Mouse (Mus musculus) left cerebral cortex, adult 18-20 months (tissue): ENCODE results near the gene Armh4. TPM values are rescaled to one million over a fixed set of nuclear protein-coding genes. Genes with fewer than 3 reads are reported as not detected.
"Not testable (repeated sequence)": the region's sequence is repeated elsewhere in the genome, so short reads cannot be mapped to it uniquely, and the experiment has no call there.

Experiments
- DNase-seq, 2 experiments: peaks; one replicate each; pipeline ENCODE4 v3.0.0; 2021 to 2022; ENCODE audit warnings: low spot score in 2 of 2, mixed read lengths in 1 of 2
- long read RNA-seq, 2 experiments: library from polyadenylated mRNA; stranded (forward); transcript quantifications; one replicate each; pipeline ENCODE4 v2.0.0; 2021
- total RNA-seq, 2 experiments: library from RNA; stranded (reverse); gene quantifications; 2 replicates each; pipeline ENCODE4 v1.2.3; 2021

The Armh4 gene
- 10 to 100 TPM; 23.9 to 29.3 TPM for total RNA-seq
- long read RNA-seq, experiment 1, full-length matches to known transcripts: 34 of 40 reads
- long read RNA-seq, experiment 1, partial matches to known transcripts: 6 of 40 reads
- long read RNA-seq, experiment 1, other reads (novel, unspliced or antisense): 0 of 40 reads
- long read RNA-seq, experiment 2, full-length matches to known transcripts: 29 of 33 reads
- long read RNA-seq, experiment 2, partial matches to known transcripts: 0 of 33 reads
- long read RNA-seq, experiment 2, other reads (novel, unspliced or antisense): 4 of 33 reads

DNA sequence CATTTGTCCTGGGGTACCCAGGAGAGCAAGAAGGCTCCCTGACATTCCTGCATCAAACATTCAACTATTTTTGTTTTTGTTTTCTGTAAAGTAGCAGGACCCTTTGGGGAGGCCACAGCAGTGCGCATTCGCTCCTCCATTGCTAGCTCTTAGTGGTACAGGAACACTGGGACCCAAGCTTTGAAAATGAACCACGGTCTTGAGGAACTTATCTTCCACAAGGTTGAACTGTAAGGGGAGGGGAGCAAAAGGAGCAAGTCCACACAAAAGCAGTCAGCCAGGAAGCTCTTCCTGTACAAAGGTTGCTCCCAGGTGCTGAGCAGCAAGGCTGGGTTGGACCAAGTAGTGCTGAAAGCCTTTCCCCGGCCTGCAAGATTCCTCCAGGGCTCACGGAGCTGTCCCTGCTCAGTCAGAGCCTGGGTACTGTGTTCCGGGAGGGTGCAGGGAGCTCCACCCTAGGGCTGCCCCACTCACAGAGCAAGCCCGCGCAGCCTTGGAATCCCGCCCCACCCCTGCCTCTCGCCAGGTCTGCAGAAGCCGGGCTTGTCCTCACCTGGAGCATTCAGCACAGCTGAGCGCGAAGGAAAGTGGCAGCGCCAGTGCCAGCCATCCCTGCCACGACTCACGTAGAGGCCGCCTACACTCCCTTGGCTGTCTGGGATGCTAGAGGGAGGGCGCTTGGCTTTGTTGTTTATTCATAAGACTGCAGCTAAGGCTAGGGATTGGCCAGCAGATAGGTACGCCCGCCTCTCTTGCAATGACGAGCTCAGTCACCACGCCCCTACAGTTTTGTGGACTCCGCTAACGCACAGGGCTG, at the start of gene Armh4:
Gene Armh4 (minus strand): TSS at position 669 of the 817 bp plus-strand sequence.
- peak; percentile 80 to 87 for DNase-seq

DNA sequence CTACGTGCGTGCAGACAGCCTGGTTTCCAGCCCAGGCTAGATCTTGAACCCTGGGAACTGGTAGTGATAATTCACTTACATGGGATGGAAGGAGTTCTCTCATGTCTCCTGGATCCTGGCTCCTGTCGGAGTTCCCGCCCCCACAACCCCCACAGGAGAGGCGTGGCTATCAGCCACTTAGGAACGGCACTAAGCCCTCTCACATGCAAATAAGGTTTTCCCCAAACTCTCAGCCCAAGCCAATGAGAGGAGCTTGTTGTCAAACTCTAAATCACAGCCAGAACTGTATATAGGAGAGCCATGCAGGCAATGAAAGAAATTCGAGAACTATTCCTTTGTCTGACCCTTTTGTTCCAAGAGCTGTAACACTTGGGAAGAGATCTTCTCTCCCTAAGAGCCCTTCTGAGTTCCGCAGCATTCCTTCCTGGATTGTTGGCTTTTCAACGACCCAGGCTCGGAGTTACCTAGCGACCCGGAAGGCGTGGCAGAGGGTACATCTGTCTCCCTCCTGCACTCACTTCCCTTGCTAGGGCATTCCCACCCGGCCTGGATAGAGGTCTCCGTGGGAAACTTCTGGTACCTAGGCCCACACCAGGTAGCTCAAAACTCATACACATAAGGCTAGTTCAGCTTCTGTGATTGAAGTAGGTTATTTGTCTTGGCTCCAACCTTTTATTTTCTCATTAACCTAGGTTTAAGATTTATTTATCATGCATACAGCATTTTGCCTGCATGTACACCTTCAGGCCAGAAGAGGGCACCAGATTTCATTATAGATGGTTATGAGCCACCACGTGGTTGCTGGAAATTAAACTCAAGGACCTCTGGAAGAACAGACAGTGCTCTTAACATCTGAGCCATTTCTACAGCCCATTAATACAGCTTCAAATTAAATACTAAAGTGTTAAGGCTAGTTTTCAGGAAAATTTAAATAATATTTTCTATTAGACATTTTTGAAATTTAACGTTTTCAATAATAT, 46.3 kb upstream of the Armh4 start:
- no peak for DNase-seq

DNA sequence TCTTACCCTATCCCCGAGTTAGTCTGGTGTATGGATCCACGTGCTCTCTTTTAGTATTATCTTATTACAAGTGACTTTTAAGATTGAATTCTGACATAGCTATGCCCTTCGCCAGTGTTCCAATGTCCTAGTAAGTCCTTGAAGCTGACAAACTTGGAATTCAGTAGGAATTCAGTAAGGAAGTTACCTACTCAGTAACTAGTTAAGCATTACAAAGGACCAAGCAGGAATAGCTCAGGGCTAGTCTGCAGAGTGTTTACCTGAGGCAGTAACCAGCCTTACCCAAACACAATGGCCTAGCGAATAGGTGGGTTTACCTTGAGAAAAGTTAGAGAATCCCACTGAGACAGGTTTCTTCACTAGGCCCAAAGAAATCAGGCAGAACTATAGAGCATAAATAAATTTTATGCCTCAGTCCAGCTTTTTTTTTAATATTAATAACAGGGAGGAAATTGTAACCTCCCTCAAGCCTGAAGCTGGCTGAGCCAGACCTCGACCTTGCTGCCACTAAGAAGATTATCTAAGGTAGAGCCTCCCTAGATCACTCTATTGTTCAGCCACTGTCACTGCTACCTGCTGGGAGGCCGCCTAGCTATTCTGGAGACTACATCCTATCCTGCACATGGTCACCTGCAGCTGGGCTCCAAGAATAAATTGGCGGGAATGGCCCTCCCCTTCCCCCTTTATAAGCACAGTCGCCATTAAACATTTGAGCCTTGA, 36.7 kb upstream of the Armh4 start:
- not testable (repeated sequence) for DNase-seq

DNA sequence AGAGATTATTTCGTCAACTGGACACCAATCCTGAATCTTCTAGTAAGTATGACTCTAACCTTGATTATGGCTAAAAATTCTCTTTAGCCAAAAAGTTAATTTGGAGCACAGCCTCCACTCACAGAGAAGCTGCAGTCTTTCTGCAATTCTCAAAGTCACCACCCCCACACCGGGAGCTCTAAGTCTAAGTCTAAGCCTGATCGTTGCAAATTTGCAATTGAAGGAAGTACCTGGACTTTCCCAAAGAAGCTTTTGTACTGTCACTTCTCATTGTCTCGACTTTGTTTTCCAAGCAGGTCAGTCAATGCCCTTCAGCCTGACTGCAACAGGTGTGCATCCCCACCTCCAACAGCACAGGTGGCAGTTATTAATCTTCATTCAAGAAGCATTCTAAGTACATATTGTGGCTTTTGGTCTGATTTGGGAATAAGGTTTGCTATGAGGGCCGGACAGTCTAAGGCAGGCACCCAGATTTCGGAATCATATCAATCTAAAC, 35.6 kb upstream of the Armh4 start:
- DNase-seq: not testable (repeated sequence)

DNA sequence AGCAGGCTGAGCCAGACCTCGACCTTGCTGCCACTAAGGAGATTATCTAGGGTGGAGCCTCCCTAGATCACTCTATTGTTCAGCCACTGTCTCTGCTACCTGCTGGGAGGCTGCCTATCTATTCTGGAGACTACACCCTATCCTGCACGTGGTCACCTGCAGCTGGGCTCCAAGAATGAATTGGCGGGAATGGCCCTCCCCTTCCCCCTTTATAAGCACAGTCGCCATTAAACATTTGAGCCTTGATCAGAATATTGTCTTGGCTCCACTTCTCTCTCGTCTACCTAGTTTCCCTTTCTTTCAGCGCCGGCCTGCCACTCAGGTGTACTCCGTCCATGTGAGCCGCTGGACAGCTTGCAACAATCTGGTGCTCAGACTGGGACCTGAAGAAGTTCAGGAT, 29.8 kb upstream of the Armh4 start:
- DNase-seq: not testable (repeated sequence)

DNA sequence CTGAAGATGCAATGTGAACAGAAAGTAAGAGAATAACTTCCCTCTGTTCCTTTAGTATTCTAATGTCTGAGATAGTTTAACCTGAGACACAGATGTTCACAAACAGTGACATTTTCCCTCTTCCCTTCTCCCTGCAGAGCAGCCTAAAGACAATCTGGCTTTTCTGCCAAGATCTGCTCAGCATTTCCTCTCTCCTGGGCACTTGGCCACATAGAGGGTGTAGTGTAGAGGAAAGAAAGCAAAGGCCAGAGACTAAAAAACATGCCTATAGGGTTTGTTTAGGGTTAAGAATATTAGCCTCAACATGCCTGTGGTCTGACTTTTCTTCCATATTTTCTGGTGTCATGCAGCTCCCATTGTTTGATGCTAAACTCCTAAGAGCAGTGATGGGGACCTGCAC, 21.9 kb upstream of the Armh4 start:
- DNase-seq: not testable (repeated sequence)

DNA sequence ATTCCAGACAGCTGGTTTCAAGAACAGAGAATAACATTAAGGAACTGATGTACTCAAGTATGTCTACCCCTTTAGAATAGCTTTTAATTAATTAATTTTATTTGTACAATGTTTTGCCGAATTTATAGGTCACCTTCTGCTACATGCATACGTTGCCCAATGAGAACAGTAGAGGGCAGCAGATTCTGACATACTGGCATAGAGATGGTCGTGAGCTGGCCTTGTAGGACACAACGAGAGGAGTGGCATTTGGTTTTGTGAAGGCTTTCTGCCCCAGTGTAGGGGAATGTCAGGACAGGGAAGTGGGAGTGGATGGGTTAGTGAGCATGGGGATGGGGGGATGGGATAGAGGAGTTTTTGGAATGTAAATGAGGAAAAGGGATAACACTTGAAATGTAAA, 18.3 kb upstream of the Armh4 start:
- DNase-seq: peak; percentile 19 to 20

DNA sequence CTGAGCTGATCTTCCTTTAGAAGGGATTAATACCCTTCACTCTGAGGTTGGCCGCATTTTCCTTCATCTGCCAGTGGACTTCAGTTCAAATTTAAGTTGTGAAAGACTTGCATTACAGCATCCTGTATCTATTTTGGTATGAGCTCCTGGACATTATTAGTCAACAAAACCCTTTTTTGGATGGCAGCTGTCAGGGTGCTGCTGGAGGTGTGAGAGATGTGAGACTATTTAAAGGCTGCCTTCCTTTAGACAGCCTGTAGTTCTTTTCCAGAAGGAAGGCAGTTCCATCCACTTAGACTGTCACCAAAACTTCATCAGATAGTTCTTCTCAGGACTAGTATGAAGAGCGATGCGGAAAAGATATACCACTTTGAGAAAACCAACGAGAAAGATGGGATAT, 10.8 kb upstream of the Armh4 start:
- DNase-seq: no peak

DNA sequence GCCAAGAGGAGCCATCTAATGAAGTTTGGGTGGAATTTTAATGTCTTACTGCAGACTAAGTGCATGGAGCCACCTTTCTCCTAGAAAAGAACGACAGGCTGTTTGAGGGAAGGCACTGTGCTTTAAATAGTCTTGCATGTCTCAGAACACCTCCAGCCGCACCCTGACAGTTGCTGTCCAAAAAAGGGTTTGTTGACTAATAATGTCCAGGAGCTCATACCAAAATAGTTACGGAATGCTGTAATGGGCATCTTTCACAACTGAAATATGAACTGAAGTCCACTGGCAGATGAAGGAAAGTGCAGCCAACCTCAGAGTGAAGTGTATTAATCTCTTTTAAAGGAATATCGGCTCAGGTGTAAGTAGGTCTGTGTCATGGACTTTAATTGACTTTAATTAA, 7.4 kb upstream of the Armh4 start:
- no peak for DNase-seq

DNA sequence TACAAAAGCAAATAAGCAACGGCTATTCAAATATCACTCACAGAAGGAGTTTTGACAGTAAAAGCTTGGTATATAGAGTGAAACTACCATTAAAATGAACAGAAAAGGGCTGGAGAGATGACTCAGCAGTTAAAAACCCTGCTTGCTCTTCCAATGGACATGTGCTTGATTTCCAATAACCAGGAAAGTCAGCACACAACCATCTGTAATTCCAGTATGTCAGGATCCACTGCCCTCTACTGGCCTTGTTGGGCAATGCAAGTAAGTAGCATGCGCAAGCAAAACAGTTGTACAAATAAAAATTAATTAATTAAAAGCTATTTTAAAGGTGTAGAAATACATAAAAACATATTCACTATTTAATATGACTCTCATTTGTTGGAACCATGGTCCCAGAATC, 2.6 kb upstream of the Armh4 start:
- peak; percentile 66 to 72 for DNase-seq

DNA sequence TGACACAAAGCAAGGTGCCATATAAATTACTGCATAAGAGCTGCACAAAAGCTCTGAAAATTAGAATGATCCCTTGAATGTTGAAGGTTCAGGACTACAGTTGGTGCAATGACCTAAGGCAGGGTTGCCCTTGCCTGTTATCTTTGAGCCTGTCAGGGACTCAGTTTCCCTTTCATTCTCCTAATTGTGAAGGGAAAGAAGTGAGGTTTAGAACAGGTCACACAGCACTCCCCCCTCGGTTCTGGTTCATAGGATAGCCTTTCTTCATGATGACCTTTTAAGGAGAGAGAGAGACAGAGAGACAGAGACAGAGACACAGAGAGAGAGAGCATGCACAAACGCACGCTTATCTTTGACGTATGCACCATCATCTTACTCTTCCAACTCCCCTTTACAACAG, 683 bp upstream of the Armh4 start:
- no peak for DNase-seq

DNA sequence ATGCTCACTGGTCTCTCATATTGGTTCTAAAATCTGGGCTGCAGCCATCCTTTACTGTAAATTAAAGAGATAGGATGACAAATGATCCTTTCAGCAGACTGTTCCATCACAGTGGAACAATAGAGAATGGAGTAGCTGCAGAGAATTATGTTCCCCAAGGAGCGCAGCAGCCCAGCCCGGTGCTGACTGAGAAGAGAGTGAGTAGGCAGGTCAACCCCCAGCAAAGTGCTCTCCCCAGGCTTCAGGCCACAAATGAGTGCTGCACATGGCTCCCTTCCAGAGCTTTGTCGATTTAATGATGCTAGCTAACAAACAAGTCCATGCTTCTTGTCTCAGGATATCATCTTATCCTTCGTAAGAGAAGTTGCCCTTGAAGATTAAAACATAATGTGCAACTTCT, 2.8 kb downstream of the Armh4 start:
- no peak for DNase-seq

DNA sequence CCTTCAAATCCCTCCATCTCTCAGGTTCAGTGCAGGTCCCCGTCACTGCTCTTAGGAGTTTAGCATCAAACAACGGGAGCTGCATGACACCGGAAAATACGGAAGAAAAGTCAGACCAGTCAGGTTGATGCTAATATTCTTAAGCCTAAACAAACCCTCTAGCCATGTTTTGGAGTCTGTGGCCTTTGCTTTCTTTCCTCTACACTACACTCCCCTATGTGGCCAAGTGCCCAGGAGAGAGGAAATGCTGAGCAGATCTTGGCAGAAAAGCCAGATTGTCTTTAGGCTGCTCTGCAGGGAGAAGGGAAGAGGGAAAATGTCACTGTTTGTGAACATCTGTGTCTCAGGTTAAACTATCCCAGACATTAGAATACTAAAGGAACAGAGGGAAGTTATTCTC, 5.6 kb downstream of the Armh4 start:
- not testable (repeated sequence) for DNase-seq

DNA sequence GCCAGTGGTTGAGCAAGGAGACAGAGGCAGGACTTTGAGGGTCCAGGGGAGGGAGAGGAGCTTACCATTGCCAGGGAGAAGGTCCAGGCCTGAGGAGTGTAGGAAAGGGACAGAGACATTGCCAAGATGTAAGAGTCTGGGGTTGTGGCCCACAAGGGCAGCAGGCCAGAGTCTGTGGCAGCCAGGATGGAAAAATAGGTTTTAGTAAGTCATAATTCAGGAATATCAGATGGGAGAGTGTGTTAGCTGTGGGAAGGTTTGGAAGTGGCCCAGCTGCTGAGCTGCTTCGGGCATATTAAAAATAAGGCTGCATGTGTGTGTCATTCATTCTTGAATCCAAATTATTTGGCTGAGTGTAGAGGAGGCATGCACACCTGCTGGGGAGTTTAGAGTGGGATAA, 11.4 kb downstream of the Armh4 start:
- no peak for DNase-seq

DNA sequence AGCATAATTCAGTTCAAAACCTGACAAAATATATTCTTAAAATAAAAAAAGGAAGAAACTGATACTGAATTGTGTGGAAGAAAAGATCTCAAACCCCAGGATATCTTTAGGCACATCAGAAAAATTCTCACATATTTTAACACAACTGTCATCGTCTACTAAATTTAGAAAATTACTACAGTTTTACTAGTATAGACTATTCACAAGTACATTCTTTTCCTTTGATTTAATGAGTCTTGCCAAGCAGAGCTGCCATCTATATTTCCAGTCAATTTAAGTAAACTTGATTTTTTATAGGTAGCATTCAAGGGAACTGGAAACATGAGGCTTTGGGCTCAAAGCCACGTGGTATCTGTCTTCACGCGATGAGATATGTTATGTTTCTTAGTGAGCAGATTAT, 16.6 kb downstream of the Armh4 start:
- DNase-seq: no peak

DNA sequence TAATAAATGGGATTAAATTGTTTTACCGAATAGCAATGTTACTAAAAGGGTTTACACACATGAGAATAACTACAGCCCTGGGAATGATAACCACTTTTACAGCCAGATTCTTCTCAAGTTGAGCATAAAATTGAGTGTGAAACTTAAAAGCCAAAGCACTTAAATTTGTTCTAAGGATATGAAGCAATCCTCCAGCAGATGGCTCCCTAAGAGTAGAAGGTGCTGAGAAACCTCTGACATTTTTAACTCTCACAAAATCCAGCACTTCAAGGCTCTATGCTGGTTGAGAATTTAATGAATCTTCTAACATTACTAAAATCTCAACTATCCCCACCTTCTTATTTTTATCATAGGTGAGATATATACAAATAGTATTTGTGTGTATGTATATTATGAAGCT, 27.3 kb downstream of the Armh4 start:
- DNase-seq: no peak

DNA sequence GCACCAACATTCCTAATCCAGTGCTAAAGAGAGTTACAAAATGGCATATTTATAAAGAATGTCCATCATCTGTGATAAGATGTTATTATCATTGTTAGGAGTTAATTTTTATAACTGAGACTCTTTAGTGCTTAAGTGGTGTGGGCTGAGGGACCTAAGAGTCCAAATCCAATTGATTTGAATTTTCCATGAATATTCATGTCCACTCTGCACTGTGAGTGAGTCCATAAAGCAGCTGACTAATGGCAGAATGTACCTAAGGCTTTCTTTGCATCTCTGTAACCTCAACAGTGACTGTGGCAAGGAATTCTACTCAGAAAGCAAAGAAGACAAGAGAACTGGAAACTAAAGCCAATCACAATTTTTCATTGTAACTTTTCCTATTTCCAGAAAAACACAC, 30.6 kb downstream of the Armh4 start:
- no peak for DNase-seq

DNA sequence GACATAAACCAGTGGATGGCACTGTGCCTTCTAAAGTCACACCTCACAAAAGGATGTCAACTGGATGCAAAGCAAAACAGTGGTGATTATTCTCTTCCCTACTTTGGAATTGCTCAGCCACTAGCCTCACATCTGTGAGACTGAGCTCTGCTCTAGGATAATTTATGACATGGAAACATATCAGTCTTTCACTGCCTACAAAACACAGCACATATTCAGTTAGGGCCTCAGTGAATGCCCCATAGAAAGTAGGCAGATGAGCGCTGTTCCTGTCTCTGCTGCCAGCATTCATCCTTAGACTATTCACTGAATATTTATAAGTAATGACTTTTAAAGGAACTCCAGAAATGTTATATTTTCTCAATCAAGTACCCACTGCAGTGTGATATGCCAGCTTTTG, 37.3 kb downstream of the Armh4 start:
- DNase-seq: no peak

DNA sequence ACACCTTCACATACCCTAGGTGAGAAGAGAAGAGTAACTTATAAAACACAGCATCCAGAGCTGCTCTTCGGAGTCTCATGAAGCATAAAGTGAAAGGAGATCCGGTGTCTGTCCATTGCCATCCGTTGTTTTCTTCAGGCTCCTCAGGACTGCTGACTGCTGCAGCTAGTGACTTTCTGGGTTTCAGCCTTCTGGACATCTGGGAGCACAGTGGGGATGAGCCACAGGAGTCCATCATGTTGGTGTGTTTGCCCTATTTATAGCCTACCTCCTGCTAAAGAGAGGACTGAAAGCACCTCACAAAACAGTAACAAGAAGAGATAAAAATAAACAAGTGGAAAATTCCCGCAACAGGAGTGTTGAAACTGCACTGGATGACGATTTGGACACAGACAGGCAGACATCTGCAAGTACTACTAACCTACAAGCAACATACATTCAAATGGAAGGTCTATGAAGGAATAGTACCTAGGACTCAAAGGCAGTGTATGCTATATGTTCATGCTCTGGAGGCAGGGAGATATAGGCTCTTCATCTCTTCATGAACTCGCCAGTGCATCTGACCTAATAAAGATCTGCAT, 39.1 kb downstream of the Armh4 start:
- DNase-seq: no peak

DNA sequence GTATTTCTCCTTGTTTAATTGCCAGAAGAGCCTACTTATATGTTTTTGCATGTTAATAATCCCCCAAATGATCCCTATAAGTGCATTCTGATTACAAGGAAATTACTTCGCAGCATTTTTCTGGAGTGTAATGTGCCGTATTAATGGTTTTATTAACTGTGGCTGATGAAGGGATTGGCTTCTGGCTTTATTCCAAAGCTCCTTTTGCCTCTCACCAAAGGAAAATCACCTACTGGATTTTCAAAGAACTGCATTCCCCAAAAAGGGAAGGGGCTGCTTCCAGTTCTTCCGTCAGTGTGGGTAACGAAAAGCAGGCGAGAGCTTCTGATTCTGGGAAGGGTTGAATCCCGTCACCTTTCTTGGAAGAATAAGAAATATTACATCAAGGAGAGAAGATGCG, 43.9 kb downstream of the Armh4 start:
- DNase-seq: no peak
